Mouse (Mus musculus): ENCODE measurements around the gene Slc22a18.
"Not testable (repeated sequence)": the region's sequence is repeated elsewhere in the genome, so short reads cannot be mapped to it uniquely, and the experiment has no call there.

Slc22a18 gene

DNA sequence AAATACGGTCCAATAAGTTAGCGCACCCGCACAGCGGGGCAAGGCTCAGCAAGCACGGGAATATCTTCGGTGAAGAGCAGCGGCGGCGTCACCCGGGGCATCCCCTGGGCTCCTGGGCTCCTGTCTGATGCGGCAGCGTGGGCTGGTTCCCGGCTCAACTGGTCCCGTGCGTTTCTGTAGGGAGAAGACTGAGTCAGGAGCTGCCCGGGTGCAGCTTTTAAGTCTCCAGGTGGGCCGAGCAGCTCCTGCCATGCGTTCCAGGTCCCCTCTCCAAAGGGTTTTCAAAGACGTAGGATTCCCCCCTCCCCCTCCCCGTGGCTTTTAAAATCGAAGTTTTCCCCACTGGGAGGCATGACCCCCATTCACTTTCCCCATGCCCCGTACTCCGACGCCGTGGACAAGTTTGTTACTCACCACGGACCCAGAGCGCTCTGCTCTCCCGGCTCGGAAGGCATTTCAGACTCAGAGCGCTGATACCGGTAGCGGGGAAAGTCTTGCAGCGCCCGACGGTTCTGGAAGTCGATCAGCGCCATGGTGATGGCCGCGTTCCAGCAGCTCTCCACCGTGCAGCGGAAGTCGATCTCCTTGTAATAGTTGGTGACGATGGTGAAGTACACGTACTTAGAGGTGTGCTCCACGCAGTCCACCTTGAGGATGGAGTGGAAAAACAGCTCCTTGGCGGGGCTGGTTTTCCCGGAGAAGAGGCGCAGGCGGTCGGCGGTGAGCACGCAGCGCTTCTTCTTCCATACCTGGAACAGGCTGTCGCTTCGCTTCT lies 28.3 kb downstream of the Slc22a18 start:
- DNase-seq (ENCODE audit: extremely low read depth, insufficient read length, low spot score): no peak

DNA sequence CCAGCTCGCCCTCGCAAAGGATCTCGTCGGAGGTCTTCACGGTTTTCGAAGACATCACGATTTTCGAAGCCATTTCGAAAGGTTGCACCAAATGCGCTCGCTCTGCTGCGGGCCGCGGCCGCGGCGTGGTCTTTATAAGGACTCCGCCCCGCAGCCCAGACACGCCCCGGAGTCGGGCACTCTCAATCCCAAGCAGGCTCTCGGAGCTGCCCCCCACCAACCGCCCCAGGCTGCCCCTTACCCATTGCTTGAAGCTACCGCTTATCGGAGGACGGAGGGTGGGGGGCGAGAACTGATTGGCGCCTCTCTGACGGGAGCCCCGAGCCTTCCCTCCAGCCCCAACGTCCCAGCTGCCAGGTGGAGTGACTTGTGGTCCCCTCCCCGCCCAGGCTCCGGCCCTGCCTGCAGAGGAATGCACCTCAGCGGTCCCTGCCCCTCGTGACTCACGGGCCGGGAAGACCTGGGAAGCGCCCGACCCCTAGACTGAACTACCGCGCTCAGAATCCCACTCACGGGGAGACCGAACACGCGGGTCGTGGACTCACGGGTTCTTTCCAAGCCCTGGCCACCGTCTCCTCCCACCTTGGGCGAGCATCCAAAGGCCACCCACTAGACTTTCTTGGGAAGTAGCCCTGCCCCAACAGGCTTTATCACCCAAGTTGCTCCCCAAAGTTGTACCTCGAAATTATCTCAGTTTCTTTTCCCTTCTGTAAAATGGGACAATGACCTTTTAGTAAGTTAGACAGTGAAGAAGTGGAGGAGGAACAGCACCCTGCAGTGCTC lies 29.1 kb downstream of the Slc22a18 start, which contains the start of gene Phlda2:
Gene Phlda2 (minus strand): TSS at position 733 of the 783 bp plus-strand sequence.
- DNase-seq (ENCODE audit: extremely low read depth, insufficient read length, low spot score): no peak

DNA sequence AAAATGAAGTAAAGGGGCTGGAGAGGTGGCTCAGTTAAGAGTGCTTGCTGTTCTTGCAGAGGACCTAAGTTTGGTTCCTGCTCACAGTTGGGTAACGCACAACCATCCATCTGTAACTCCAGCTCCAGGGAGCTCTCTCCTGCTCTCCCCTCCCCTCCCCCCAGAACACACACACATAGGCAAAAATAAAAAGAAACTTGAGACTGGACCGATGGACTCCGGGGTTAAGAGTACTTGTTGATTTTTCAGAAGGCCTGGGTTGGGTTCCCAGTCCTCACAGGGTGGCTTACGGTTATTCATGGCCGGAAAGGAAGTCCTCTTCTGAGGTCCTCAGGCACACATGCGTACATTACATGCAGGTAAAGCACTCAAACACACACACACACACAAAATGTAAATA lies 30.4 kb downstream of the Slc22a18 start:
- no peak for DNase-seq (ENCODE audit: extremely low read depth, insufficient read length, low spot score)

DNA sequence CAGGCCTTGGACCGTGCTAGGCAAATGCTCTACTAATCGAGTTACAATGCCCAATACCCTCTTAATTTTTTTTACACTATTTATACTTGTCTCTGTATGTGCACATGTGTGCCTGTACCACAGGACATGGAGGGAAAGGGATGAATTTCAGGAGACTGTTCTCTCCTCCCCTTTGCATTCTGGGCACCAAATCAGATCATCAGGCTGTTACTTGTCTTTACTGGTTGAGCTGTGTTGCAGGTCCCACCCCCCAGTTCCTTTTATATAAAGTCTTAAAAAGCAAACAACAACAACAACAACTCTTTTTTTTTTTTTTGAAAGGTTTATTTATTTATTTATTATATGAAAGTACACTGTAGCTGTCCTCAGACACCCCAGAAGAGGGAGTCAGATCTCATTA lies 31.9 kb downstream of the Slc22a18 start:
- no peak for DNase-seq (ENCODE audit: extremely low read depth, insufficient read length, low spot score)

DNA sequence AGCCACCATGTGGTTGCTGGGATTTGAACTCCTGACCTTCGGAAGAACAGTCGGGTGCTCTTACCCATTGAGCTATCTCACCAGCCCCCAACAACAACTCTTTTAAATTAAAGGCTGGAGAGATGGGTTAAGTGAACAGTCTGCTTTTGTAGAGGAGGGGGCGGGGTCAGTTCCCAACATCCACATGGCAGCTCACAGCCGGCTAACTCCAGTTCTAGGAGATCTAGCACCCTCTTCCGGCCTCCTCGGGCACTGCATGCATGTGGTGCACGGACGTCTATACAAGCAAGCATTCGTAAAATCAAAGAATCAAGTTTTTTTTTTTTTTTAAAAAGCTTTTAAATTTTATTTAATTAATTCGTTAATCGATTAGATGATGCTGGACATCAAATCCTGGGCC lies 32.3 kb downstream of the Slc22a18 start:
- no peak for DNase-seq (ENCODE audit: extremely low read depth, insufficient read length, low spot score)

DNA sequence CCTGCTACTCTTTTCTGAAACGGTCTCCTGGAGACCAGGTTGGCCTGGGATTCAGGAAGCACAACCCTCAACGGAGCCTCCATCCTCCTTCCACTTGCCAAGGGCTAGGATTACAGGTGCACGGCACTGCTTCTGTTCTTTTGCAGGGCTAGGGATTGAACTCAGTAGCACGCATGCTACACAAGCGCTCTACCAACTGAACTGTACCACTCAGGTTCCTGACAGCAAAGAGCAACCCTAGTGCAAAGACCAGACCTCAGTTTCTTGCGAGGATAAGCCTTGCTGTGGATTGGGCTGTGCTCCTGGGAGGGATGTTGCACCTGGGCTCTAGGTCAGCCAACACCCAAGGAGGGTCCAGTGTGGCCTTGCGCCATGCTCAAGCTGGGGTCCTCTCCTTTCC lies 32.7 kb downstream of the Slc22a18 start:
- no peak for DNase-seq (ENCODE audit: extremely low read depth, insufficient read length, low spot score)

DNA sequence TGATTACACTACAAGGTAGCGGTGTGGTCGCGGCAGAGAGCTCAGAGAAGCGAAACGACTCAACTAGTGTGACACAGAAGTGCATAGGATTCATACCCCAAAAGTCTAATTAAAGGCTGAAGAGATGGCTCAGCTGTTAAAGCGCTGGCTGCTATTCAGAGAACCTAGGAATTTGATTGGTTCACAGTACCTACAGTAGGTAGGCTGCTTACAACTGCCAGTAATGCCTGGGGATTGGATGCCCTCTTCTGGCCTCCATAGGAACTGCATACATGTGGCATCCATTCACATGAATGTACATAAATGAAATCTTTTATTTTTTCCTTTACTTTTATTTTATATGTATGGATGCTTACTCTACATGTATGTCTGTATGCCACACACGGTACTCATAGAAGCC lies 33.1 kb downstream of the Slc22a18 start:
- no peak for DNase-seq (ENCODE audit: extremely low read depth, insufficient read length, low spot score)

DNA sequence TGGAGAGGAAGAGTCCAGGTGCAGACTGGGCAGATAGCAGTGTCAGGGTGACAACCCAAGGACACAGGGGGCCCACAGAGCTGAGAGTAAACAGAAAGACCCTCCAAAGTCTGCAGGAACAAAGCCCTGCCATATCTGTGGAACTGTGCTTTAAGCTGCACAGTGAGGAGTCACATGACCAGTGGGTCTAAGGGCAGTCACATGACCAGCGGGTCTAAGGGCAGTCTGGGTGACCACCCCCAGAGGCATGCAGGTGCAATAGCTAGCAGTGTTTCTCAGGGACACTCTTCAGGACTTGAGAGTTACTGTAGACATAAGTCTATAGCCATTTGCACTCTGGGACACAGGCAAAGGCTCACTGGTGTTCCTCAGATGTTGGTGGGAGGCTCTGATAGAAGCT lies 36.0 kb downstream of the Slc22a18 start:
- DNase-seq (ENCODE audit: extremely low read depth, insufficient read length, low spot score): no peak

DNA sequence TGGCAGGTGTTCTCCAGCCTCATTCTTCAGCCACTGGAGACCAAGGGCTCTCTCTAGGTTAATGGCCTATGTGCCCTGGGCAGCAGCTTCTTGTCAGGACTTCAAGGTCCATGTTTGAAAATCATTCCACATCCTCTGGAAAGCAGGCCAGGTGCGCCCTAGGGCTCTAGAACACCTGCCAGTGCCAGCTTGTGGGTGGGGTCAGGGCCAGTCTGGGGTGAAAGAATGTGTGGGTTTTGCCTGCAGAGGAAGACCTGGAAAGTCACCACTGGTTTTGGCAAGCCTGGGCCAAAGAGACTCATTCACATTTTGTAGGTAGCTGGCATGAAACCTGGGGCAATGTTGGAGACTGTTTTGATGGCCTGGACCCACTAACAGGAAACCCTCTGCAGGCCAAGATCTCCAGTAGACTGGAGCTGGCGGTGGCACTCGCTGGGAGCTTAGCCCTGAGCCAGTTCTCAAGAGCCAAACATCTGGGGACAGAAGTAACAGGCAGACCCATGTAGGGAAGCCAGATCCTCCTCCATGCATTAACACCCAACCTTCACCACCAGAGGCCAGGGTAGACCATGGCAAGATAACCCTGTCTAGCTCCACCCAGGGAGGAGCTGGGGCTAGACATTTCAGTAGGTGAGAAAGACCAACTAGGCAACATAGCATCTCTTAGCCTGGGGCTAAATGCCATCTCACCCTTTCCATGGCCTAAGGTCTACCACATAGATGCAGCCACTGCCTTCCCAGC lies 37.2 kb downstream of the Slc22a18 start:
- DNase-seq (ENCODE audit: extremely low read depth, insufficient read length, low spot score): no peak

DNA sequence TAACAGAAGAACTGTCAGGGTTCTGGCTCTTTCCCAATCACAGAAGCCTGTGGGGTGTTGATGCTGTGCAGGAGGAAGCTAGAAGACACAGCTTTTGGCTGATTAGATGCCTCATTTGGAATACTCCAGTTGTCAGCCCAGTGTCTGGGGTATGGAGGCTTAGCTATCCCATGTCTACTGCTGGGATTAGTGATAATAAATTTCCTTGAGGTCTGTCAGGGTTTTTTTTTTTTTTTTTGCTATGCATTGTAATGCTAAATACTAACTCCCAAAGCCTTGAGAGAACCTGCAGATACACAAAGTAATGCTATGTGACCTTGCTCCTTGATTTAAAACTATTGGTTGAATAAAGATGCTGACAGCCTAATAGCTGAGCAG lies 37.8 kb downstream of the Slc22a18 start:
- DNase-seq (ENCODE audit: extremely low read depth, insufficient read length, low spot score): no peak

DNA sequence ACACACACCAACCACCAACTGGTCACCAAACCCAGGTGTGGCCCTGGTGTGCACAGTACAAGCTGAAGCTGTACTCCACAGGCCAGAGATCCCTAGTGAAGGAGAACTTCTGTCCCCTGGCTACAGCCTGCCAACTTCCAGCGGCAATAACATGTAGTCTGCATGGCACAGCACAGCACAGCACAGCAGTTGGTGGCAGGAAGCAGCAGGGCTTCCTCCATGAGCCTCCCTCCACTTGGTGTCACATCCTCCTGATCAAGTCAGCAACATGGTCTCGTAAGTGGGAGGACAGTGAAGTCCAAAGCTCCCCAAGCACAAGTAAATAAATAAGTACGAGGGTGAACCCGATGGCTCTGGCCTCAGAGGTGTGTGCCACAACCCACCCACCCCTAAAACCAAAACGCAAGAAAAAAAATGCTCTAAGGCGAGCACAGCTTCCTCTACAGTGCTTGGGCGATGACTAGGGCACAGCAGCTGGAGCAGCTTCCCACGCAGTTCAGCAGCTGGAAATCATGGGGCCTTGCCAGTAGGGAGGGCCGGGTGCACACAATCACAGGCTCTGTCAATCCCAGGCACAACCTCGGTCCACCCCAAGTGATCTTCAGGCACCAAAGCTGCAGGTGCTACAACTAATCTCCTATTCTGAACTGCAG lies 40.4 kb downstream of the Slc22a18 start:
- no peak for DNase-seq (ENCODE audit: extremely low read depth, insufficient read length, low spot score)

DNA sequence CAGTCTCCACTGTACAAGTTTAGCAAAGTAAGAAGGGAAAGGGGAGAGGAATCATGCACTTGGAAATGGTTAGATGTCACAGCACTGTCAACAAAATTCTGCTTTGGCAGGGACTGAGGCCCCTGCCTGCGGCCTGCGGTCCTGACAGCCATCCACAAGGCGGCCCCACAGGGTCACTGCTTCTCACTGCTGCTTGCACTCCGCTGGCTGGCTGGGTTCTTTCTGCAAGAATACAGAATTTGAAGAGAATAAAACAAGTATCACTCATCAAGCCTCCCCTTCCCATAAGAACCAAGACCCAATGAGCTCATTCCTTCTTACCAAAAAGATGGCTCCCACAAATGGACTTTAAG lies 40.9 kb downstream of the Slc22a18 start:
- DNase-seq (ENCODE audit: extremely low read depth, insufficient read length, low spot score): no peak

DNA sequence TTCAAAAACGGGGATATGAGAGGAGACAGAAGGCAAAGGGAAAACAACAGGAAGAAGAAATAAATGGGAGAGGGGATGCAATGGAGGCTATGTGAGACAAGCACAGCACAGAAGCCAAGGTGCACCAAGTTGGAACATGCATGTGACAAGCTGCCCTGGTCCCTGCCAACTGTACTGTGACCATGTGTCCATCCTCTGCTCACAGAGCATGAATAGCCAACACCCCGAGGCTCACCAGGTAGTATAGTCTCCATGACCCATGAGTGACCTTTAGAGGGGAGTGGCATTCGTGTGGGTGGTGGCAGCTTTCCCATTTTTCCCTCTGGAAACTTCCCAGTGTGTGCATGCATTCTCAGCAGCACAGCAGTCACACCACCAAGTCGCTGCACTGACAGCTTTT lies 45.8 kb downstream of the Slc22a18 start:
- DNase-seq (ENCODE audit: extremely low read depth, insufficient read length, low spot score): no peak

DNA sequence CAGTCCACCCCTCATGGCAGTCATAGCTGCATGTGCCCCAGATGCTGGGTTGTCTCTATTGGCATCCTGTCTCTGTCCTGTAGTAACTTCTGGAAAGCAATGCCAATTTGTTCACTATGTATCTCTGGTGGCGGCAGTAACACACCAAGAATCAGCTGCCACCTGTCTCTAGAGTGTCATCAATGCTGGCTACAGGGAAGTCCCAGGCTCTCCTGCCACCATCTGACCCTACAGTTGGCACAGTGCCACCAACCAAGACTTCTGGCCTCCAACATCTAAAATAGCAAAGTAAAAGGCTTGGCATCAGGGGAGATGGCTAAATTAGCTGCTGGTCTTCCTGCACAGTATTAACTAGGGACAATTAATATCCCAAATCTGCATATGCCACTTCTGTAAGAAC lies 58.9 kb downstream of the Slc22a18 start:
- no peak for DNase-seq (ENCODE audit: extremely low read depth, insufficient read length, low spot score)

DNA sequence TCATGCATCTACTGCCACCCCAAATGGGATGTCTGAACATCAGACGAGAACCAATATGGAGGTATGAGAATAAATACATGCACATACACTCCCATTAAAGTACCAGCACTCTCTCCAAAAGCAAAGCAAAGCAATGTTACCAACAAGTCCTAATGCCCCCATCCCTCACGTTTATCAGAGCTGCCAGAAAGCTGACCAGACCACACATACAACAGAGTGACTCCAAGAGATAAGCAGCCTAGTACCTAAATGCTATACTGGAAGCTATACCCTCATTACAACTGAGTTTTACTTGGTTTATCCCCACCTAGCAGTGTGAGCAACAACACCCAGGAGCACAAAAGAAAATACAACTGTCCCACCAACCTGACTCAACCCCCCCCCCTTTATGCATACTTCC lies 59.7 kb downstream of the Slc22a18 start:
- DNase-seq (ENCODE audit: extremely low read depth, insufficient read length, low spot score): no peak

DNA sequence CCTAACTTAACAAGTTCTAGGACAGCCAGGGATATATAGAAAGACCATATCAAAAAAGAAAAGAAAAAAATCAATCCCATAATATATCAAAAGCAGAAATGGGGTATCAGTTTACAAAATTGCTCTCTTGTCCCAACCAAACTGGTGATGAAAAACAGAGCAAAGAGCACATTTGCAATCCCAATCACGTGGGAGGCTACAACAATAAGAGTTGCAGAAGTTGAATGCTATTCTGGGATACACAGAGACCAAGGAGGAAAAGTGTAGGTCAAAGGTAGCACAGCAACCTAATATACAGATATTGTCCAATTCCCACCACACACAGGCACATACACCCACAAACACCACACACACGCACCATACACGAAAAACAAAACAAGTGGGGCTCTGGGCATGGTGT lies 62.7 kb downstream of the Slc22a18 start:
- DNase-seq (ENCODE audit: extremely low read depth, insufficient read length, low spot score): no peak

DNA sequence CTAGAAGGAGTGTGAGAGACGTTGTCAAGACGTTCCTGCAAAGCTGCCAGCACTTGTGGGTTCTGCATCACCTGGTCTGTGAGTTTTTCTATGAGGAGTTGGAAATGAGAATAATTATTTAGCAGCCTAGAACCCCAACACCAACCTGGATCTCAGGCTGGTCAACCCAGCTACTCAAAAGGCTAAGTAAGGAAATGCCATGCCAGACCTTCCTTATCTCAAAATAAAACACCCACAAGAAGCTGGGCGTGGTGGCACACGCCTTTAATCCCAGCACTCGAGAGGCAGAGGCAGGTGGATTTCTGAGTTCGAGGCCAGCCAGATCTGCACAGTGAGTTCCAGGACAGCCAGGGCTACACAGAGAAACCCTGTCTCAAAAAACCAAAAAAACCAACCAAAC lies 64.7 kb downstream of the Slc22a18 start:
- not testable (repeated sequence) for DNase-seq (ENCODE audit: extremely low read depth, insufficient read length, low spot score)

DNA sequence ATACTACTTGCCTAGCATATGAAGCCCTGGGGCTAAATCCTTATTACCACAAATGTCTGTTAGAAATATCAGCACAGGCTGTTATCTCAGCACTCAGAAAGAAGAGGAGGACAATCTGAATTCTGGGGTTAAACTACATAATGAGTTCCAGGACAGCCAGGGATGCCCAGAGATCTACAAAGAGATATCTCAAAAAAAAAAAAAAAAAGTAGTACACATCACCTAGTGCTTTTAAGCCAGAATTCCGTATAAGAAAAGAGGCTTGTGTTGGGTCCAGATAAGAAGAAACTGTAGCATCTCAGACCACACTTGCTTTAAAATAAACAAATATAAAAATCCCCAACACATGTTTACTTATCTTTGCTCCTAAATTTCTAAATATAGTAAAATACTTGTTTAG lies 65.1 kb downstream of the Slc22a18 start:
- no peak for DNase-seq (ENCODE audit: extremely low read depth, insufficient read length, low spot score)

DNA sequence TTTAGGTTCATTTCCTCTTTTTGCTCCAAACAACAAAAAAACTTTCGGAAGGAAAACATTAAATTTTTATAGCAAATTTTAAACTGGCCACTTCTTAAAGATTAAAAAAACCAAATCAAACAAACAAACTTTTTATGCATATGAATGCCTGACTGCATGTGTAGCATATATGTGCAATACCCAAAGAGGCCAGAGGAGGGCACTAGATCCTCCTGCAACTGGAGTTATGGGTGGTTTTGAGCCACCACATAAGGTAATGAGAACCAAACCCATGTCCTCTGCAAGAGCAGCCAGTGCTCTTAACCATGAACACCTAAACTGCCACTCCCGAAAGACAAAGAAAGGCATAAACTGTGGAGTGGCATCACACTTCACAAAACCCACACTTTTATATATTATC lies 70.8 kb downstream of the Slc22a18 start:
- DNase-seq (ENCODE audit: extremely low read depth, insufficient read length, low spot score): no peak

DNA sequence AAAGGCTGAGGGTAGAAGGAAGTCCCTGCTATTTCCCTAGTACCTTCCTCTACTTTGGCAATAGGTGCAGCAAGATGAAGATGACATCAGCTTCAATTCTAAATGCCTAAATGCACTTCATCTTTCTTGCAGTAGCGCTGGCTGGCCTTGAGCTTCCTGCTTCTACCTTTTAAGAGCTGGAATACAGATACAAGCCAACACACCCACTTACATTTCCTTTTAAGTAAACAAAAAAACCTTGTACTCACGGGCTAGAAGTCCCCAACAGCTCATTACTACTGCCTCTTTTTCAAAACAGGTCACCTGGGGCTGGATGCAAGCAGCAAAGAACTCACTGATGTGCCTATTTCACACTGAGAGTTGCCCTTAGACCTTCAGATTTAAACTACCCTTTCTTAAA lies 73.0 kb downstream of the Slc22a18 start:
- DNase-seq (ENCODE audit: extremely low read depth, insufficient read length, low spot score): no peak
